Mouse (Mus musculus) megakaryocyte, embryonic 14.5 days (primary cell): ENCODE data around the gene Nudt16l1.

Experiments
- FLI1 ChIP-seq: IDR thresholded peaks from 2 replicates; pipeline ENCODE4 v1.6.1; 2012; ENCODE audit warnings: low read length, inconsistent platforms, mixed read lengths
- GATA1 ChIP-seq: IDR thresholded peaks from 3 replicates; pipeline ENCODE4 v1.6.1; 2012; ENCODE audit warnings: mixed read lengths, low read length, inconsistent platforms, borderline replicate concordance

DNA sequence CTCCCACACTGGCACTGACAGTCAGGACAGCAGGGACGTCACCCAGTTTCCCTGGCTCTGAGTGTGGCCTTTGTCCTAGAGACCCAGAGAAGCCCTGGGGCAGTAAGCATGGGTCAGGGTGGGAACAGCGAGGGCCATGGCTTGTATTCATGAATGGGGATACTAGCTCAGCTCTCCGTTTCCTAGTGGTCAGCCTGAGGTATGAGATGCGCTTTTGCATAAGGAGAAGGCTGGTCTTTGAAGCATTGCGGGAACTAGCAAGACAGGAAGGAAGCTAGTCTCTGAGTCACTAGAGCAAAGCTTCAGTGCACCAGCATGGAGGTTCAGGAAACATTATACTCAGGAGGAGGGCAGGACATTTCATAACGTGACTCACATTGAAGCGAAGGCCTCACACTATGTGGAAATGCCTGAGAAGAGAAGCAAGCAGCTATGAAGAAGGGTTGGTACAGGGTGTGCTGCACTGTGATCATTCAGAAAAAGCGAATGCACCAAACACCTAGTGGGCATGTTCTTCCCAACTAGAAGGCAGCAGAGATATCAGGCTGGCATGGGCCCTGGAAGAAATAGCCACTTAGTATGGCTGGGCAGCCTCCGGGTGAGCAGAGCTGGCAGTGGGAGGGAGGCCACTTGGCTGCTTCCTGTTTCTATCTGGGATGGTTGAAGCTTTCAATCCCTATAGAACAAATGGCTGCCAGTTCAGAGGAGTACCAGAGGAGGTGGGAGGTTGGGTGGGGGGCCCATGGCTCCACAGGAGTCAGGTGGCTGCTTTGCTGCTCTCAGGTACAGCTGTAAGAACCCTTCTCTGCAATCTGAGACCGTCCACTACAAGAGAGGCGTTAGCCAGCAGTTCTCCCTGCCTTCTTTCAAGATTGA, 25.4 kb upstream of the Nudt16l1 start:
- TF ChIP-seq FLI1 (0 out of 2 replicates have a peak, but pooled peaks have one; percentile 13), GATA1 (no peak)
